Mouse (Mus musculus) liver, embryonic 13.5 days (tissue): ENCODE data around the gene Phldb2. TPM values are rescaled to one million over a fixed set of nuclear protein-coding genes. Genes with fewer than 3 reads are reported as not detected.

Experiments
- ATAC-seq: fragments of 200-750 bp; cut with Nextera tagmentation; 2 replicates; pipeline ENCODE4 v1.8.0; 2017; ENCODE audit warnings: low read depth, mild to moderate bottlenecking, moderate number of reproducible peaks, moderate library complexity
- DNase-seq: peaks from one replicate; pipeline ENCODE4 v3.0.0; 2022
- H3K27ac ChIP-seq: fragments of 300-500 bp; sonication (generic); 2 replicates; pipeline ENCODE4 v1.5.1; 2015; ENCODE audit warnings: moderate library complexity, mild to moderate bottlenecking, inconsistent platforms
- H3K27me3 ChIP-seq: fragments of 300-500 bp; sonication (generic); 2 replicates; pipeline ENCODE4 v1.6.1; 2015; ENCODE audit warnings: mild to moderate bottlenecking, inconsistent platforms
- H3K36me3 ChIP-seq: fragments of 300-500 bp; sonication (generic); 2 replicates; pipeline ENCODE4 v1.6.1; 2015; ENCODE audit warnings: mild to moderate bottlenecking, inconsistent platforms
- H3K4me1 ChIP-seq: fragments of 300-500 bp; sonication (generic); replicated peaks from 2 replicates; pipeline ENCODE4 v1.6.1; 2015; ENCODE audit warnings: inconsistent platforms
- H3K4me2 ChIP-seq: fragments of 300-500 bp; sonication (generic); 2 replicates; pipeline ENCODE4 v1.6.1; 2015; ENCODE audit warnings: inconsistent platforms, mild to moderate bottlenecking, moderate library complexity
- H3K4me3 ChIP-seq: fragments of 300-500 bp; sonication (generic); replicated peaks from 2 replicates; pipeline ENCODE4 v1.5.1; 2015; ENCODE audit warnings: mild to moderate bottlenecking, inconsistent platforms
- H3K9ac ChIP-seq: fragments of 300-500 bp; sonication (generic); 2 replicates; pipeline ENCODE4 v1.6.1; 2015; ENCODE audit warnings: mild to moderate bottlenecking, inconsistent platforms
- H3K9me3 ChIP-seq: fragments of 300-500 bp; sonication (generic); replicated peaks from 2 replicates; pipeline ENCODE4 v1.6.1; 2016; ENCODE audit warnings: inconsistent platforms
- WGBS: fragments of 180-500 bp; shearing (Covaris S2); methylation state at CpG from one replicate; pipeline ENCODE4 v1.1.7; 2015; ENCODE audit not compliant: insufficient replicate concordance; 5-methylcytosine and 5-hydroxymethylcytosine counted together
- polyA plus RNA-seq: library from polyadenylated mRNA; unstranded; fragments of >200 nt; fragmentation: Nextera tagmentation; extraction: Ambion mirVana; gene quantifications from 2 replicates; pipeline ENCODE4 v1.2.1, GENCODE M21; 2015

Gene Phldb2
- polyA plus RNA-seq, 1 experiment from 2014 or later = 12.9 TPM

DNA sequence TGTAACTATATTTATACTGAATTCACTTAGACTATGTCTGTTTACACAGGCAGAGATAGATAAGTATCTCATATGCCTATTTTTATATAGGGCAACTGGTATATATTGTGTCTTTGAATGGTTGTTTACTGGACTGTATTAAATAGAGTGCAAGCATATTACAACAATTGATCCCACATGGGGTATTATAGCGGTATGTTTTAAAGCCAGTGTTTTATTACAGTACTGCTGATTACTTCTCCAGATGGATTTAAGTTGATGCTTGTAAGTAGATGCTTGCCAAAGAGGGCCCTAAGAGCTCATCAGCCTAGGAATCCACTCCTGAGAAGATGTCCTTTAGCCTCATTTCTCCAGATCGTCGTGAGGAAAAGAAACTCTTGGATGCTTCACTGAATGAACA is 84.4 kb downstream of the Phldb2 start:
- Histone ChIP-seq H3K4me1 (no peaks in the 10 kb centered on the region), H3K36me3 (no peaks in the 10 kb centered on the region), H3K9ac (no peak overlapping the region), H3K27ac (no peak overlapping the region), H3K4me3 (no peak overlapping the region), H3K4me2 (no peak overlapping the region), H3K9me3 (no peaks in the 10 kb centered on the region), H3K27me3 (no peaks in the 10 kb centered on the region)
- 65% methylated on average over 3 of the region's 3 CpGs for WGBS
- ATAC-seq = no peak
- no peak for DNase-seq

GRCm38 (mm10) chr16:45857277-45857863 is 96.0 kb downstream of the Phldb2 start:
- DNase-seq = no peak
- Histone ChIP-seq H3K4me3 (no peak overlapping the region), H3K4me2 (no peak overlapping the region), H3K9ac (no peak overlapping the region), H3K4me1 (no peaks in the 10 kb centered on the region), H3K27me3 (no peaks in the 10 kb centered on the region), H3K9me3 (no peaks in the 10 kb centered on the region), H3K27ac (no peak overlapping the region), H3K36me3 (no peaks in the 10 kb centered on the region)
- WGBS = 67% methylated on average over 5 of the region's 5 CpGs
- ATAC-seq = no peak

- H3K4me3 ChIP-seq = no peak overlapping the region
- no peak overlapping the region for H3K9ac ChIP-seq
- ATAC-seq = no peak
- H3K36me3 ChIP-seq = no peaks in the 10 kb centered on the region
- DNase-seq = no peak
- no peaks in the 10 kb centered on the region for H3K4me1 ChIP-seq
- no peaks in the 10 kb centered on the region for H3K9me3 ChIP-seq
- no peak overlapping the region for H3K27ac ChIP-seq
- H3K27me3 ChIP-seq = no peaks in the 10 kb centered on the region
- WGBS = 82% methylated on average over 10 of the region's 10 CpGs
- H3K4me2 ChIP-seq = no peak overlapping the region
Measured at GRCm38 (mm10) chr16:45854499-45854898, 98.9 kb downstream of the Phldb2 start.

- no peak for DNase-seq
- no peaks in the 10 kb centered on the region for H3K9me3 ChIP-seq
- no peak overlapping the region for H3K4me3 ChIP-seq
- H3K4me1 ChIP-seq = no peaks in the 10 kb centered on the region
- ATAC-seq = no peak
- no peaks in the 10 kb centered on the region for H3K36me3 ChIP-seq
- 52% methylated on average over 4 of the region's 4 CpGs for WGBS
- no peak overlapping the region for H3K27ac ChIP-seq
- no peak overlapping the region for H3K9ac ChIP-seq
- no peak overlapping the region for H3K4me2 ChIP-seq
- H3K27me3 ChIP-seq = peaks cover 22% of the 10 kb centered on the region
Measured at GRCm38 (mm10) chr16:45849045-45849444, 104.4 kb downstream of the Phldb2 start.

- Histone ChIP-seq H3K27me3 (peaks cover 44% of the 10 kb centered on the region), H3K4me3 (peak overlapping the region; percentile 58), H3K27ac (no peak overlapping the region), H3K36me3 (no peaks in the 10 kb centered on the region), H3K9me3 (no peaks in the 10 kb centered on the region), H3K4me2 (peak overlapping the region; percentile 56), H3K9ac (no peak overlapping the region), H3K4me1 (0 out of 2 replicates have a peak, but pooled peaks cover 3% of the 10 kb centered on the region)
- 20% methylated on average over 10 of the region's 10 CpGs for WGBS
- ATAC-seq (no peak), DNase-seq (no peak)
Measured at GRCm38 (mm10) chr16:45844875-45845274, 108.5 kb downstream of the Phldb2 start.

DNA sequence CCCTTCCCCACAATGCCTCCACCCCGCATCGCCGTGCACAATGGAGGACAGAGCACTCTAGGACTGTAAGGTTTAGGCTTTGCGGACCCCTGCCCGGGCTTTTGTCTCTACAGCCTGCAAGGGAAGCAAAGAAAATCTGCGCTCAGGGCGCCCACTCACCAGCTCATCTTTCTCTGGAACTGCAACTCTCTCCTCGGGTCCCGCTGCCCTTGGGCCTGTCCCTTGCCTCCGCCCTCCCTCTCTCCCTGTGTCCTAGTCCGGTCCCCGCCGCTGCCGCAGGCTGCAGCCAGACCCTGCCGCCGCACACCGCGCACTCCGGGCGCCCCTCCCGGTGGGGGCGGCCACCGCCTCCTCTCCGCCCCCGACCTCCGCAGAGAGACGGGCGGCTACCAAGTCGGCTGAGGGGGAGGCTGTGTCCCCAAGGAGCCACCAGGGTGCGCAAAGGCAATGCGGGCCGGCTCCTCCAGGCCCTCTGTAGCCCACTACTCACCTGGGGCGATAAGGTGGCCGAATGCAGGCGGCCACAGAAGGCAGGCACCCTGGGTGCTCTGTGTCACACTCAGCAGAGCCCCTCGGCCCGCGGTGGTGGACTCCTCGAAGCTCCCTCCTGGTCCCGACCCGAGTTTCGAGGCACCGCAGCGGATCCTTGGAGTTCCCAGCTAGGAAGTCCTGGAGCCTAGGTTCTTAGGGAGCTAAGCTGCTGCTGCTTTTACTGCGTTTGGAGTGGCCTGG is 109.2 kb downstream of the Phldb2 start:
- WGBS = 2% methylated on average over 45 of the region's 45 CpGs
- Histone ChIP-seq H3K36me3 (no peaks in the 10 kb centered on the region), H3K4me1 (0 out of 2 replicates have a peak, but pooled peaks cover 5% of the 10 kb centered on the region), H3K27ac (peak overlapping the region; percentile 61; the same call in 1 of the 2 replicates), H3K4me3 (peak overlapping the region; percentile 58), H3K9ac (peak overlapping the region; percentile 66), H3K4me2 (peak overlapping the region; percentile 56), H3K9me3 (no peaks in the 10 kb centered on the region), H3K27me3 (peaks cover 44% of the 10 kb centered on the region)
- ATAC-seq (peak; percentile 80), DNase-seq (peak; percentile 8)

DNA sequence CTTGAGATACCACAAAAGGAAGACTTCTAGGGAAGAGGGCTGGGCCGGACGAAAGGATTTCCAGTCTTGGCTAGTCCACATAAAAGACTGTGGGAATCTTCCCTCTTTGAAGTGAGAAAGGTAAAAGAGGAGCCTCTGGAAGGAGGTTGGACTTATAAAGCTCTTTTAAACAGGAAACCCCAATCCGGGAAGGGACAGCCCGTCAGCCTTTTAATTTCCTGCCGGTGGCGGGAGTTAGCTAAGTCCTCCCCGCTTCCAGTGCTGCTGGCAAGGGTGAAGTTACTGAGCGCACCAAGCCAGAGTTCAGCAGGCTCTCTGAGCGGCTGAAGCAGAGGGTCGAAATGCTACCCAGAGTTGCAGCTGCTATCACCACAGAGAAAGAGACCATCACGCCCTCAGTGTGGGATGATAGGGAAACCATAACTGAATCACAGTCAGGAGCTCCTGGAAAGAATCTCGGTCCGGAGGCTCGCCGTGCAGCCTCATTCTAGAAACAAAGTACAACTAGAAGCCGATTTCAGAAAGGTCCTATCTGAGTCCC is 110.0 kb downstream of the Phldb2 start:
- no peaks in the 10 kb centered on the region for H3K36me3 ChIP-seq
- H3K9me3 ChIP-seq = no peaks in the 10 kb centered on the region
- peak overlapping the region; percentile 66 for H3K9ac ChIP-seq
- 4% methylated on average over 16 of the region's 16 CpGs for WGBS
- ATAC-seq (peak; percentile 21; the same call in 1 of the 2 replicates), DNase-seq (no peak)
- H3K27ac ChIP-seq = peak overlapping the region; percentile 61
- H3K4me3 ChIP-seq = peak overlapping the region; percentile 58
- peaks cover 5% of the 10 kb centered on the region for H3K4me1 ChIP-seq
- peaks cover 44% of the 10 kb centered on the region for H3K27me3 ChIP-seq
- peak overlapping the region; percentile 56 for H3K4me2 ChIP-seq

DNA sequence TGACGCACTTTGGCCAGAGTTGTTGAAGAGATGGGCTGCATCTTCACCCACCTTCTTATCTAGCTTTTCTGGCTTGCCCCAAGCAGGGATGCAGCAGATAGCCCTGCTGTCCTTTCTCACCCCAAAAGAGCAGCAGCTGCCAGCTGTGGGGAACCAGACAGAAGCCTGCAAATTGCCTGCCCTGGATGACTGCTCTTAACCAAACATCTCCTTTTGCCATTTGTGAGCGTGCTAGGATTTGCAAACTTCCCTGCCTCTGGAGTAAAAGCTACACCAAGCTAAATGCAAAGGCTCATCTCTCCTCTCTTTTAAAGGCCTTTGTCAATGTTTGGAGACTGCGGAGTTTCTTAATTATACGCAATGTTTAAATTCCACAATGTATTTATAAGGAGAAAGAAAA is 111.0 kb downstream of the Phldb2 start:
- Histone ChIP-seq H3K36me3 (no peaks in the 10 kb centered on the region), H3K27ac (no peak overlapping the region), H3K4me2 (peak overlapping the region; percentile 56), H3K9ac (no peak overlapping the region), H3K4me1 (peaks cover 15% of the 10 kb centered on the region), H3K4me3 (0 out of 2 replicates have a peak overlapping the region, but pooled peaks have one; percentile 58), H3K9me3 (no peaks in the 10 kb centered on the region), H3K27me3 (peaks cover 44% of the 10 kb centered on the region)
- WGBS = 56% methylated on average over 4 of the region's 4 CpGs
- ATAC-seq (no peak), DNase-seq (no peak)

- ATAC-seq (no peak), DNase-seq (no peak)
- 70% methylated on average over 3 of the region's 3 CpGs for WGBS
- H3K27ac ChIP-seq = no peak overlapping the region
- no peaks in the 10 kb centered on the region for H3K9me3 ChIP-seq
- H3K4me2 ChIP-seq = peak overlapping the region; percentile 56; the same call in 1 of the 2 replicates
- peaks cover 15% of the 10 kb centered on the region for H3K4me1 ChIP-seq
- no peak overlapping the region for H3K9ac ChIP-seq
- no peak overlapping the region for H3K4me3 ChIP-seq
- no peaks in the 10 kb centered on the region for H3K36me3 ChIP-seq
- peaks cover 44% of the 10 kb centered on the region for H3K27me3 ChIP-seq
Measured at GRCm38 (mm10) chr16:45841806-45842205, 111.6 kb downstream of the Phldb2 start.

GRCm38 (mm10) chr16:45841016-45841415 is 112.4 kb downstream of the Phldb2 start:
- H3K4me1 ChIP-seq = peaks cover 15% of the 10 kb centered on the region
- WGBS = 63% methylated on average over 3 of the region's 3 CpGs

GRCm38 (mm10) chr16:45837541-45838342 is 115.7 kb downstream of the Phldb2 start:
- WGBS = 31% methylated on average over 5 of the region's 5 CpGs
- Histone ChIP-seq H3K27me3 (peaks cover 9% of the 10 kb centered on the region), H3K9me3 (no peaks in the 10 kb centered on the region), H3K4me3 (no peak overlapping the region), H3K27ac (no peak overlapping the region; the same call in 1 of the 2 replicates), H3K36me3 (no peaks in the 10 kb centered on the region), H3K4me2 (no peak overlapping the region), H3K4me1 (peaks cover 15% of the 10 kb centered on the region), H3K9ac (no peak overlapping the region)
- ATAC-seq = no peak
- DNase-seq = no peak

More at GRCm38 (mm10) chr16:45841016-45841415, 112.4 kb downstream of the Phldb2 start:
- DNase-seq = no peak
- H3K9me3 ChIP-seq = no peaks in the 10 kb centered on the region
- no peak overlapping the region for H3K27ac ChIP-seq
- ATAC-seq = no peak
- peaks cover 41% of the 10 kb centered on the region for H3K27me3 ChIP-seq
- no peak overlapping the region for H3K4me2 ChIP-seq
- H3K4me3 ChIP-seq = no peak overlapping the region
- H3K9ac ChIP-seq = no peak overlapping the region
- H3K36me3 ChIP-seq = no peaks in the 10 kb centered on the region
